Mouse (Mus musculus) olfactory bulb, adult 2 months (tissue): ENCODE measurements around the gene Ube2z. TPM values are rescaled to one million over a fixed set of nuclear protein-coding genes. Genes with fewer than 3 reads are reported as not detected.

Experiments used
- H3K27ac ChIP-seq: fragments of 200-500 bp; 2 replicates; pipeline ENCODE4 v1.5.1; 2012; ENCODE audit warnings: low read depth, low read length; ENCODE audit not compliant: insufficient read depth
- H3K4me1 ChIP-seq: fragments of 200-500 bp; 2 replicates; pipeline ENCODE4 v1.6.1; 2012; ENCODE audit warnings: low read length; ENCODE audit not compliant: control insufficient read depth, insufficient read depth
- H3K4me3 ChIP-seq: fragments of 200-500 bp; 2 replicates; pipeline ENCODE4 v1.5.1; 2012; ENCODE audit warnings: mild to moderate bottlenecking, low read depth, low read length, moderate library complexity; ENCODE audit not compliant: insufficient read depth
- CTCF ChIP-seq: fragments of 200-500 bp; IDR thresholded peaks from 2 replicates; pipeline ENCODE4 v1.5.1; 2012; ENCODE audit warnings: low read depth, mild to moderate bottlenecking, low read length, moderate library complexity; ENCODE audit not compliant: insufficient read depth
- POLR2A ChIP-seq: fragments of 200-500 bp; IDR thresholded peaks from 2 replicates; pipeline ENCODE4 v1.6.1; 2012; ENCODE audit warnings: mild to moderate bottlenecking, low read depth, low read length, moderate library complexity; ENCODE audit not compliant: insufficient read depth
- WGBS: fragments of 180-500 bp; shearing (Covaris S2); methylation state at CpG from one replicate; pipeline ENCODE4 v1.1.7; 2018; 5-methylcytosine and 5-hydroxymethylcytosine counted together
- polyA plus RNA-seq: library from polyadenylated mRNA; stranded (reverse); fragments of >200 nt; gene quantifications from 2 replicates; pipeline ENCODE4 v1.2.4, GENCODE M21; 2012; ENCODE audit warnings: low replicate concordance; ENCODE audit not compliant: missing spikeins, insufficient read depth, insufficient read length

Gene Ube2z
- polyA plus RNA-seq, 1 experiment, result not detected

DNA sequence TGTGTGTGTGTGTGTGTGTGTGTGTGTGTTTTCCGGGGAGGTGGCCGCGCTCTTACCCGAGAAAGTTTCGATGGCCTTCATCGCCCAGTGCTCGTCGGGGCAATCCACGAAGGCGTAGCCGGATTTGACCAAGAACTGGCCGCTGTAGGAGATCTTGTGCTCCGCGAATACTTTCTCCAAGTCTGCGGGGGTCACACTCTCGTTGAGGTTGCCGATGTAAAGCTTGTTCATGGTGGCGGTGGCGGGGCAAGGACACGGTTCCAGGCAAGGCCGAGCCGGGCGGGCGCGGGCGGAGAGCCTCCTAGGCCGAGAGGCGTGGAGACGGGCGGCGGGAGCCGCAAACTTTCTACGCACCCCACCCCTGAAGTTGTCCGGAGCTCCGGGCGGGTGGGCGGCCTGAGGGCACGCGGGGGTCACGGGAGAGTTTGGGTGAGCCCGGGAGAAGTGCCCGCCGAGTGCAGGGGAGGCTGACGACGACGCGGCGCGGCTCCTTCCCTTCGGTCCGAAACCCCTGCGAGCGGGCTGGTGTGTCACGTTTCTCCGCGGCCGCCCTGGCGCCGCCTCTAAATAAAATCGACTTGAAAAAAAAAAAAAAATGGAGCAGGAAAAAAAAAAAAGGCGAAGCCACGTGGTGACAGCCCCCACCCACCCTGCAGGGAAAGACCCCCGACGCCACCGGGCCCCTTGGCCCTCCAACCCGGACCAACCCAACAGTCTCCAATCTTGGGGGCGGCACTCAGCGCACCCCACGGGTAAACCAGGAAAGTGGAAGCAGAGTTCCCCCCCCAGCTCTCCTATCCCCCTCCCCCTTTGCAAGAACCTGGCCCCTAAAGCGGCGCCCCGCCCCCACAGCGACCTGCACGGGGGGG lies 59.6 kb downstream of the Ube2z start, which contains the start of gene Igf2bp1:
Igf2bp1 (minus strand) TSS at position 538 of the 869 bp plus-strand sequence.
- H3K4me1 ChIP-seq, result no peaks in the 10 kb centered on the region
- H3K27ac ChIP-seq, result no peak within 1 kb of the TSS
- H3K4me3 ChIP-seq, result no peak within 1 kb of the TSS
- TF ChIP-seq POLR2A (no peak), CTCF (no peak)
- 2% methylated on average over 71 of the region's 74 CpGs for WGBS

DNA sequence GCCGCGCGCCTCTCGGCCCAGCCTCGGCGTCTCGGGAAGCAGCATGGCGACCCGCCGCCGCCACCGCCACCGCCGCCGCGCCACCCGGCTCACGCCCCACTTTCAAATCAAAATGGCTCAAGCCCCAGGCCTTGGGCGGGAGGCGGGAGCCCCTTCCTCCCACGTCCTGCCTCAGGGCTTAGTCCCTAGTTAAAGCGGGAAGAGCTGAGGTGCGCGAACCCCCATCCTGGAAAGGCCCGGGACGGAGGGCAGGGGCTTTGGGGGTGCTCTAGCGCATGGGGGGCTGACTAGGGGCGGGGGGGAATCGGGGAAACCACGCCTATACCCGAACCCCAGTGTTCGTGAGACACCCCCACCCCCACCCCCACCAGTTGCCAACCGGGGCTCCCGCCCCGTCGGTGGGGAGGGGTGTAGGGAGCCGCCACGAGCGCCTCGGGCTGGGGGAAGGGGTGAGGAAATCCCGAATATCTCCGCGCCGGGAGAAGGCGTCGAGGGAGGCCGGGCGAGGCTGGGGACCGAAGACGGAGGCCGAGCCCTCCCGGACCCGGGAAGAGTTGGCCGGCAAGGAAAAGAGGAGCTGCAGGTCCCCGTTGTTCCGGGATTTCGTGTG lies 60.3 kb downstream of the Ube2z start:
- H3K27ac ChIP-seq, result no peak overlapping the region
- no peak overlapping the region for H3K4me3 ChIP-seq
- 1% methylated on average over 57 of the region's 57 CpGs for WGBS
- TF ChIP-seq CTCF (no peak), POLR2A (no peak)
- H3K4me1 ChIP-seq, result no peaks in the 10 kb centered on the region

GRCm38 (mm10) chr11:96003969-96004792 lies 61.0 kb downstream of the Ube2z start:
- TF ChIP-seq CTCF, result no peak
- TF ChIP-seq POLR2A, result no peak
- no peak overlapping the region for H3K4me3 ChIP-seq

DNA sequence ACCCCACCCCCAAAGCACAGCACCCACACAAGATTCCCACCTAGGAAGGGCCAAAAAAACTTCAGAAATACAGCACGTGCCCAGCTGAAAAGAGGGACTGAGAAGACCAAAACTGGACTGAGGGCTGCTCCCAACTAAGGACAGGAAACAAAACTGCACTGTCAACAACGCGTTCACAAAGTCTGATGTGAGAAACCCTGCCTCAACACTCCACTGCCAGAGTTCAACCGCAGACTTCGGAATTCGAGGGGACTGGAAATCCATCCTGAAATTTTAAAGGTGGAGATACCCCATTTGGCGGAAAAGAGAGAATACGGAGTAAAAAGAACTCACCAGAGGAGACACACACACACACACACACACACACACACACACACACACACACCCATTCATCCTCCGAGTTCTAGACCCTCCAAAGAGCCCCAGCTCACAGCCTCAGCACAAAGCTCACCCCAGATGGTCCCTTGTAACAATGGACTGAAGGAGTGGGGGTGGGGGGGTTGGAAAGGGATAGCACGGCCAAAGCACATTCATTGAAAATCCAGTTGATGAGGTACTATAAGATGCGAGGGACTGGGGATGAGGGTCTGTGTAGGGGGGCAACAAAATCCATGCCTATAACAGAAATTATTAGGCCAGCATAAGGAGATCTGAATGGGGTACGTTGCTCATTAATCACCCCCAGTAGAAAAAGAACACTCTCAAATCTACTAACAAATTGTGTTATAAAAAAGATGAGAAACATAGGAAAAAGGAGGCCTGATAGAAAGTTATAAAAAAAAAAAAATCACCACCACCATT lies 61.9 kb downstream of the Ube2z start:
- no peaks in the 10 kb centered on the region for H3K4me1 ChIP-seq
- no peak overlapping the region for H3K27ac ChIP-seq
- TF ChIP-seq POLR2A, result no peak
- TF ChIP-seq CTCF, result no peak
- 36% methylated on average over 12 of the region's 12 CpGs for WGBS
- H3K4me3 ChIP-seq, result no peak overlapping the region

More at GRCm38 (mm10) chr11:96003969-96004792, 61.0 kb downstream of the Ube2z start:
- H3K27ac ChIP-seq, result no peak overlapping the region
- WGBS, result 12% methylated on average over 32 of the region's 32 CpGs
- H3K4me1 ChIP-seq, result no peaks in the 10 kb centered on the region

Other genes starting within 250 kb of the Ube2z start
- not detected in 2 replicates for gene Phospho1, start 240.9 kb downstream of the Ube2z start, polyA plus RNA-seq
- not detected in 2 replicates for gene Gngt2, start 228.2 kb downstream of the Ube2z start, polyA plus RNA-seq
- gene Abi3, start 222.9 kb downstream of the Ube2z start, polyA plus RNA-seq, result not detected in 2 replicates
- gene B4galnt2, start 150.5 kb downstream of the Ube2z start, polyA plus RNA-seq, result not detected in 2 replicates
- not detected in 2 replicates for gene Igf2bp1, start 59.4 kb downstream of the Ube2z start, polyA plus RNA-seq
- not detected in 2 replicates for gene Gip, start 40.8 kb downstream of the Ube2z start, polyA plus RNA-seq
- gene Snf8, start 30.5 kb downstream of the Ube2z start, polyA plus RNA-seq, result not detected in 2 replicates
- gene Atp5g1, start 10.3 kb upstream of the Ube2z start, polyA plus RNA-seq, result not detected in 2 replicates
- not detected in 2 replicates for gene Calcoco2, start 46.6 kb upstream of the Ube2z start, polyA plus RNA-seq
- gene Ttll6, start 68.4 kb upstream of the Ube2z start, polyA plus RNA-seq, result not detected in 2 replicates
- gene Hoxb13, start 128.9 kb upstream of the Ube2z start, polyA plus RNA-seq, result not detected in 2 replicates
- 1,425 TPM in 1 of 2 replicates, not detected in the other for gene Hoxb9, start 206.1 kb upstream of the Ube2z start, polyA plus RNA-seq
- gene Hoxb8, start 216.5 kb upstream of the Ube2z start, polyA plus RNA-seq, result not detected in 2 replicates
- not detected in 2 replicates for gene Hoxb7, start 221.2 kb upstream of the Ube2z start, polyA plus RNA-seq
- gene Hoxb6, start 227.1 kb upstream of the Ube2z start, polyA plus RNA-seq, result not detected in 2 replicates
- not detected in 2 replicates for gene Hoxb5, start 237.9 kb upstream of the Ube2z start, polyA plus RNA-seq